Mouse (Mus musculus) myocyte (in vitro differentiated cells): ENCODE measurements around the gene Tfap4.

Source experiments
- POLR2A ChIP-seq: IDR thresholded peaks from one replicate; pipeline ENCODE4 v1.6.1; 2011; ENCODE audit warnings: low read depth, mild to moderate bottlenecking, control low read depth, moderate library complexity; ENCODE audit not compliant: insufficient read length
- TCF12 ChIP-seq: IDR thresholded peaks from one replicate; pipeline ENCODE4 v1.6.1; 2011; ENCODE audit warnings: mild to moderate bottlenecking, control low read depth; ENCODE audit not compliant: poor library complexity, insufficient read depth, severe bottlenecking
- TCF3 ChIP-seq: IDR thresholded peaks from one replicate; pipeline ENCODE4 v1.6.1; 2011; ENCODE audit warnings: low read depth, control low read depth; ENCODE audit not compliant: insufficient read length

DNA sequence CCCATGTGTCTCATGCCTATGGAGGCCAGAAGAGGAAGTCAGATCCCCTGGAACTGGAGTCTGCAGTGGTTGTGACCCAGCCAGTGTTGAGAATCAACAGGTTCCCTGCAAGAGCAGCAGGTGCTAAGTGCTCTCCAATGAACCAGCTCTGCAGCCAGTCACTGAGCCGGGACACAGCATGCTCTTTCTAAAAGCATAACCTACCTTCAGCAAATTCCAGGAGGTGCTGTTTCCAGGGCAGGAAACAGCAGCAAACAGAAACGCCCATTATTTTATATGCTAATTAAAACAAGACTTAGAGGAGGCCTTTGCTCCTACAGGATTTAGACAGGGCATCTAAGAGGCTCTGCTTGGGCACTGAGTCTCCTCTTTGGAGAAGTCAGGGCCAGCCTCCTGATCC lies 16.4 kb upstream of the Tfap4 start:
- no peak for TF ChIP-seq POLR2A
- TF ChIP-seq TCF3 = no peak
- TF ChIP-seq TCF12 = no peak
